Mouse (Mus musculus) c-Kit-positive CD71-negative TER-119-negative erythroid progenitor cells, embryonic 14.5 days (primary cell): ENCODE measurements around the gene Nipsnap1.
A peak's percentile ranks its signal among the peaks of the same experiment; 100 is the strongest.

Experiments
- DNase-seq: peaks from one replicate; pipeline ENCODE4 v3.0.0-alpha.2; 2013; ENCODE audit warnings: low read depth

Gene Nipsnap1

DNA sequence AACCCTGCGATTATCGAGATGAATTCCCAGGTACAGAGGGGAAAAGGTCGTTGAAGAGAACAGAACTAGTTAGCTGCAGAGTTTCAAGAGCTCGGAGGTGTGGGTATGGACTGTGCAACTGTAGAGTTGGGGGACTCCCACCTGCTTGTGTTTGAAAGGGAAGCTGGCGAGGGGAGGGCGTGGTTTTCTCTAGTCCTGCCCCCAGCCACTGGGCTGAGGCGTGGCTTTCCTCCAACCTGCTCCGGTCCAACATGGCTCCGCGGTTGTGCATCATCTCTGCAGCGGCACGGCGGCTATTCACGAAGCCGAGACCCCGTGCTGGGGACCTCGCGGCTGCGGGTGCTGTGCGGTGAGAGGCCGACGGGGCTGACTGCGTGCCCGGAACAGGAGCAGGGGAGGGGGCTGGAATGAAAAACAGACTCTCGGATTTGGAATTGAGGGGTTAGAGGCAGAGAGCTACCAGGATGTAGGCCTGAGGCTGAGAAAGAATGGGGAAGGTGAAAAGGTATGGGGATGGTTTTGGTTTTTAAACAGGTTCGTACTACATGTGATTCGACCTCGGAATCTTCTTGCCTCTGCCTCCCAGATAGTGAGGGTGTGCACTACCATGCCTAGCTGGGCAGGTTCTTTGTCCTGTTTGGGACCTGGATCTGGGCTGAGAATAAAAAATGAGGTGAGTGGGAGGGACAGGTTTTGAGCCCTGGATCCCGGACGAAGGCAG is at the start of gene Nipsnap1:
Nipsnap1 (plus strand) TSS at position 197 of the 721 bp plus-strand sequence.
- DNase-seq: peak; percentile 80

- DNase-seq: no peak
Measured at GRCm38 (mm10) chr11:4826152-4826778, 47.5 kb upstream of the Nipsnap1 start.

DNA sequence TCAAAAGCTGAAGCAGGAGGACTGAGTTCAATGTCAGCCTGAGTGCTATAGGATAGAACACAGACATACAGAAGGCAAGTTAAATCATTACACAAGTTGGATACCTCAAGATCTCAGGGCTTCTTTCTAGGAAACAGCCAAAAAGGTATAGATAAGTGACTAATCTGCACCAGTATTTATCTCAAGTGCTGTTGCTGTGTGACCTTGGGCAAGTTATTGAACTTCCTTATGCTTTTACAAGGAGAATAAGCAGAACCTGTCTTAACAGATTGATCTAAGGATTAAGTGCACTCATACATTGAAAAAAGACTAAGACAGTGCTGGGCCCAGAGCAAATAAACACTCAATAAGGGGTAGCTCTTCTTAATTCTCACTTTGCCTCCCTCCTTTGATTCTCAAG is 46.4 kb upstream of the Nipsnap1 start:
- no peak for DNase-seq

DNA sequence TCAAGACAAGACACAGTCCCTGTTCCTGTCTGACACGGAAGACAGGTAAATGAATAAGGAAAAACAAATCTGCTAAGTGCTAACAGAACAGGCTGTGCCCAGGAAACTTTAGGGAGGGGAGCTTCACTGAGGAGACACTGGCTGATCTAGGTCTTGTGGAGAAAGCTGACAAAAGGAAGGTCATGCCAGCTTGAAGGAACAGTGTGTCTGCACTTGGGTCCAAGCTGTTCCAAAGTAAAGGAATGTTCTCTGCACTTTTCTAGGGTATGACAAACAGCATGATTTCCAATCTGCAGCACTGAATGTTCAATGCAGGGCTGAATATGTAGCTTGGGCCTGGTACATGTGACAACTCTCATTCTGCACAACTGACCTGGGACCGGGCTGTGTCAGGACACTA is 45.8 kb upstream of the Nipsnap1 start:
- DNase-seq: no peak

DNA sequence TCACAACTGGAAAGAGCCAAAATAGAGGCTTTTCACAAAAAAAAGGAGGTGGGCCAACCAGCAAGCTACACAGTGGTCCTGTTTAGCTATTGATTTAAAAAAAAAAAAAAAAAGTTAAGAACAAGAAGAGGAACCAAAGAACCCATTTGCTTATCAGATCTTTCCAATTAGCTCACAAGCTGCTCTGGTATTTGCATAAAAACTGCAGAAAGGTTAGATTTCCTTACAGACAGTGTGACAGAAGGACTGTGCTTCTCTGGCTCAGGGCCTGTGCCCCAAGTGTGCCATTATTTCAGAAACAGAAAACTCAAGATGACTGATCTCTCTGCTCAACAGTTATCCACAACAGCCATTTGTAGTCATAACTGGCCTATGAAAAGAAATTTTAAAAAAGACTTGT is 42.7 kb upstream of the Nipsnap1 start:
- no peak for DNase-seq

- no peak for DNase-seq
Measured at GRCm38 (mm10) chr11:4833295-4833939, 40.3 kb upstream of the Nipsnap1 start.

GRCm38 (mm10) chr11:4835436-4835835 is 38.3 kb upstream of the Nipsnap1 start:
- no peak for DNase-seq

DNA sequence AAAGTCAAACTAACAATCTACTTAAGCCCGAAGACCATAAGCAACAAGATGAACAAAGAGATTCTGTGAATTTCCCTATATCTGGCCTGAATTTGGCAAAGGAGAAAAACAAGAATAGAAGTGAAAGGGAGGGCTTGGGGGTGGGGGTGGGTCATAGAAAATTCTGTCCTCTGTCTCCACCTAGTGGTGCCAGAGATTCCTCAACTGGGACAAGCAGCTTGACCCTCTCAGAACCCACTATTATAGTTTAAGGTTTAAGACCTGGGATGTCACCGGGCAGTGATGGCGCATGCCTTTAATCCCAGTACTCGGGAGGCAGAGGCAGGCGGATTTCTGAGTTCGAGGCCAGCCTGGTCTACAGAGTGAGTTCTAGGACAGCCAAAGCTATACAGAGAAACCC is 37.0 kb upstream of the Nipsnap1 start:
- DNase-seq: peak; percentile 52

DNA sequence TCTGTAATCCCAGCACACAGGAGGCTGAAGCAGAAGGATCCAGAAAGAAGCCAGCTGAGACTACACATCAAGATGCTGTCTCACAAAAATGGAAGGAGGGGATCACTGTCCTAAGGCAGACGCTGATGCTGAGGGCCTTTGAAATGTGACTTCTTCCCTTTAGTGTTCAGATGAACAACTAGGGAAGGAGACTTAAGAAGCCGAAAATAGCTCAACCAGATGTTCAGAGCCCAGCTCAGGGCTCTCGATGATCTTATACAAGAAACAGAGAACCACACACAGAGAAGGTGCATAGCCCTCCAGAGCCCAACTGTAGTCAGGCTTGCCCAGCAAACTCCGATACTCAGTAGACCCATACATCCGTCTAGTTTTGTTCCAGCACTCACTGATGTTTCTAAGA is 36.4 kb upstream of the Nipsnap1 start:
- DNase-seq: no peak

- DNase-seq: no peak
Measured at GRCm38 (mm10) chr11:4838235-4838634, 35.5 kb upstream of the Nipsnap1 start.

GRCm38 (mm10) chr11:4840942-4841526 is 32.7 kb upstream of the Nipsnap1 start:
- DNase-seq: no peak

- peak; percentile 33 for DNase-seq
Measured at GRCm38 (mm10) chr11:4848483-4849248, 25.1 kb upstream of the Nipsnap1 start.

GRCm38 (mm10) chr11:4849258-4849943 is 24.4 kb upstream of the Nipsnap1 start, which contains the start of gene Nf2:
Gene Nf2, minus strand, starts transcription at chr11:4849536.
- peak; percentile 96 for DNase-seq

DNA sequence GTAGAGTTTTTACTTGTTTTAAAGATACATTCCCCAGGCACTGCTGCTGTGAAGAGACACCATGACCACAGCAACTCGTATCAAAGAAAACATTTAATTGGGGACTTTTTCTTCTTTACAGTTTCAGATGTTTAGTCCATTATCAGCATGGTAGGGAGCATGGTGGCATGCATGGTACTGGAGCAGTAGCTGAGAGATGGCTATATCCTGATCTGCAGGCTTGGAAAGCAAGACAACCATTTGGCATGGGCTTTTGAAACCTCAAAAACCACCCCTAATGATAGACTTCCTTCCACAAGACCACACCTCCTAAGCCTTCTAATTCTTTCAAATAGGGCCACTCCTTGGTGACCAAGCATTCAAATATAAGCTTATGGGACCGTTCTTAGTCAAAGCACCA is 23.3 kb upstream of the Nipsnap1 start:
- DNase-seq: no peak

- no peak for DNase-seq
Measured at GRCm38 (mm10) chr11:4853021-4853420, 20.7 kb upstream of the Nipsnap1 start.

GRCm38 (mm10) chr11:4854181-4854580 is 19.6 kb upstream of the Nipsnap1 start:
- no peak for DNase-seq

DNA sequence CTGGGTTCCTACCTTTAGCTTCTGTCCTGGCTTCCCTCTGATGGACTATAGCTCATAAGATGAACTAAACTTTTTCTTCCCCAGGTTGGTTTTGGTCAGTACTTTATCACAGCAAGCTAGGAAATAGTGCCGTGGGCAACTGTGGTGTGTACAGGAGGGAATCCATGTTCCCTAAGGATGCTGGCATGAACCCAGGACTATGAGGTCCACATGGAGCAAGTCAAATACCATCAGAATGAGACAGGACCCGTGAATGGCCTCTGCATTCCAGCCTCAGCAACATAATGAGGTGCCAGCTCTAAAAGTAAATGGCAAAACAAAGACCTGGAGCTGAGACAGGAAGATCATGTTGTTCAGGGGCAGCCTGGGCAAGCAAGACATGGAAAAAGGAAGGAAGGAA is 15.3 kb upstream of the Nipsnap1 start:
- DNase-seq: no peak

- DNase-seq: no peak
Measured at GRCm38 (mm10) chr11:4860986-4861385, 12.8 kb upstream of the Nipsnap1 start.

DNA sequence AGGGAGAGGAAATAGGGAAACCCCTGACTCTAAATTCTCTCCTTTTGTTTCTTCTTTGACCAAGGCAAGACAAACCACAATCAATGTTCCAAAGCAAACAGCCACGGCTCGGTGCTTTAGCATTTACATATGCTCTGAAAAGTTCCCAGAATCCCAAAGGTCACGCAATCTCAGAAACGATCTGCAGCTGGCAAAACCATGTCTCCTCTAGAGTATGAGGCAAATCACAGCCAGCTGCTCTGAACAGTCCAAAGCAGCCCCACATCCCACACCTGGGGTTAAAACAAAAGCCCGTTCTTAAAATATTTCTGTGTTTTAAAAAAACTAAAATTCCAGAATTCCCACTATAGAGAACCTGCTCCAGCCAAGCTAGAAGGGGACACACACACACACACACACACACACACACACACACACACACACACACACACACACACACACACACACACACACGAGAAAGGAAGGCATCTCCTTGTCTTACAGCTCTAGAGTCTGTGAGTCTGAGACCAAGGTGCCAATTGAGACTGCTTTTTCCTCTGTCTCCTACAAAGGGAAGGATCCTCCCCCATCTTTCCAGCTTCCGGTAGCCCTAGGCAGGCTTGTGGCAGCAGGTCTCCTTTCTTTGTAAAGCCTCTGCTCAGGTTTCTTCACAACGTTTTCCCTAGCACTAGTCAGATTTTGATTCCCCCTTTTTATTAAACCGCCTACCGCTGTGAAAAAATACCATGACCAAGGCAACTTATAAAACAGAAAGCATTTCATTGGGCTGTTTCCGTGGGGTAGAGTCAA is 11.7 kb upstream of the Nipsnap1 start:
- no peak for DNase-seq

GRCm38 (mm10) chr11:4862730-4863129 is 11.0 kb upstream of the Nipsnap1 start:
- no peak for DNase-seq
